Comparison of ENCODE assay signal across 25 mouse cellular contexts in genomic region chr8:126932656-126933055, GRCm38 (mm10). TPM values are rescaled to one million over a fixed set of nuclear protein-coding genes. Genes with fewer than 3 reads are reported as not detected.
A peak's percentile ranks its signal among the peaks of the same experiment; 100 is the strongest.
DNase-seq lines count a peak whose midpoint lies in the region; ATAC-seq and TF ChIP-seq lines count a peak whose summit lies in the region.
"Had no signal": no experiment of that assay in that cellular context is flagged by ENCODE, and none has a peak within 500 bp of the region (broad histone marks: within the 10 kb centered on the region; RNA-seq: fewer than 3 reads in every experiment).

No protein-coding gene starts in this region.

- 68% methylated on average over 1 of the region's 1 CpGs for WGBS in intestine, postnatal 0 days
- WGBS in intestine, embryonic 15.5 days, result 64% methylated on average over 1 of the region's 1 CpGs
- WGBS in olfactory bulb, adult 2 months, result 60% methylated on average over 1 of the region's 1 CpGs

- peak overlapping the region; percentile 23; the same call in 1 of the 2 replicates for H3K27ac ChIP-seq in intestine, postnatal 0 days (ENCODE audit: low read depth, low read length)
- H3K27ac ChIP-seq in intestine, embryonic 15.5 days, result no peak overlapping the region
- peak overlapping the region; percentile 84 for H3K27ac ChIP-seq in ES-E14 (ENCODE audit: insufficient read depth, low read depth, low read length, poor library complexity, severe bottlenecking)
- peak overlapping the region; percentile 61 for H3K27ac ChIP-seq in brown adipose tissue, adult 24 weeks (replicated peaks; ENCODE audit: low read depth, low read length)
- H3K27ac ChIP-seq in olfactory bulb, adult 2 months (ENCODE audit: insufficient read depth, low read depth, low read length), result peak overlapping the region; percentile 40; the same call in 1 of the 2 replicates
- H3K27ac ChIP-seq: embryonic facial prominence, embryonic 13.5 days; hindbrain, embryonic 10.5 days; hindbrain, postnatal 0 days; limb, embryonic 10.5 days; neural tube, embryonic 15.5 days; stomach, embryonic 15.5 days had no signal

- DNase-seq in ES-E14 (ENCODE audit: low read depth, low spot score), result no peak
- no peak for DNase-seq in urinary bladder, adult 18-20 months (ENCODE audit: low spot score in 2 of 2)
- DNase-seq: adrenal gland, adult 2 months; cerebellum, postnatal 10 days; forebrain, postnatal 0 days; kidney, adult 18-20 months; kidney, postnatal 14 days; midbrain, embryonic 14.5 days; thymus, adult 18-20 months; thymus, postnatal 4 days had no signal

- H3K9ac ChIP-seq in intestine, postnatal 0 days (ENCODE audit: low read depth, low read length), result no peak overlapping the region
- no peak overlapping the region for H3K9ac ChIP-seq in intestine, embryonic 15.5 days
- H3K9ac ChIP-seq in ES-E14 (ENCODE audit: insufficient read depth, low read depth, low read length, poor library complexity, severe bottlenecking), result no peak overlapping the region
- H3K9ac ChIP-seq: embryonic facial prominence, embryonic 13.5 days; forebrain, postnatal 0 days; liver, embryonic 14.5 days; neural tube, embryonic 15.5 days; stomach, embryonic 15.5 days had no signal

- TF ChIP-seq CTCF in intestine, postnatal 0 days (IDR thresholded peaks at IDR 0.05; ENCODE audit: low read depth), result no peak
- no peak for TF ChIP-seq CTCF in olfactory bulb, adult 2 months (IDR thresholded peaks at IDR 0.05; ENCODE audit: insufficient read depth, low read depth, low read length)

- no peaks in the 10 kb centered on the region for H3K9me3 ChIP-seq in intestine, postnatal 0 days (ENCODE audit: control insufficient read depth)
- H3K9me3 ChIP-seq in intestine, embryonic 15.5 days, result no peaks in the 10 kb centered on the region
- no peaks in the 10 kb centered on the region for H3K9me3 ChIP-seq in ES-E14 (ENCODE audit: control insufficient read depth, insufficient read depth, low read depth, low read length)
- H3K9me3 ChIP-seq: embryonic facial prominence, embryonic 13.5 days; G1E; hindbrain, embryonic 10.5 days; limb, embryonic 10.5 days; neural tube, embryonic 15.5 days; stomach, embryonic 15.5 days had no signal

- ATAC-seq in intestine, postnatal 0 days, result no peak
- no peak for ATAC-seq in intestine, embryonic 15.5 days
- ATAC-seq in megakaryocyte-erythroid progenitor cell, adult 5-6 weeks (replicated peaks; ENCODE audit: low FRiP score, low TSS enrichment, poor library complexity, severe bottlenecking), result no peak
- ATAC-seq: forebrain, postnatal 0 days; hindbrain, postnatal 0 days; lung, postnatal 0 days had no signal

- H3K4me1 ChIP-seq in intestine, postnatal 0 days (replicated peaks; ENCODE audit: control insufficient read depth, insufficient read depth, low read length), result no peaks in the 10 kb centered on the region
- H3K4me1 ChIP-seq in intestine, embryonic 15.5 days (replicated peaks), result 0 out of 2 replicates have a peak, but pooled peaks cover 2% of the 10 kb centered on the region
- peaks cover 0 to 31% of the 10 kb centered on the region in 2 experiments; a peak in 2 of 4 replicates for H3K4me1 ChIP-seq in ES-E14 (ENCODE audit: control insufficient read depth in 2 of 2, insufficient read depth in 2 of 2, low read length in 2 of 2, poor library complexity in 1 of 2)
- peaks cover 12% of the 10 kb centered on the region for H3K4me1 ChIP-seq in brown adipose tissue, adult 24 weeks (ENCODE audit: control insufficient read depth, insufficient read depth, insufficient read length, low read length)
- H3K4me1 ChIP-seq in olfactory bulb, adult 2 months (ENCODE audit: control insufficient read depth, insufficient read depth, low read length), result 0 out of 2 replicates have a peak, but pooled peaks cover 2% of the 10 kb centered on the region
- H3K4me1 ChIP-seq: embryonic facial prominence, embryonic 13.5 days; hindbrain, embryonic 10.5 days; limb, embryonic 10.5 days; neural tube, embryonic 15.5 days; stomach, embryonic 15.5 days had no signal

- H3K27me3 ChIP-seq in intestine, postnatal 0 days (replicated peaks; ENCODE audit: control insufficient read depth, insufficient read depth, low read length), result no peaks in the 10 kb centered on the region
- no peaks in the 10 kb centered on the region for H3K27me3 ChIP-seq in intestine, embryonic 15.5 days (replicated peaks)
- H3K27me3 ChIP-seq: embryonic facial prominence, embryonic 13.5 days; neural tube, embryonic 15.5 days; stomach, embryonic 15.5 days had no signal

- H3K4me3 ChIP-seq in intestine, postnatal 0 days (ENCODE audit: low read depth, low read length), result no peak overlapping the region
- H3K4me3 ChIP-seq in intestine, embryonic 15.5 days (replicated peaks), result no peak overlapping the region
- no peak overlapping the region for H3K4me3 ChIP-seq in ES-E14 (ENCODE audit: insufficient read depth in 1 of 2, low read depth in 1 of 2, low read length in 2 of 2, poor library complexity in 1 of 2, severe bottlenecking in 1 of 2)
- H3K4me3 ChIP-seq in brown adipose tissue, adult 24 weeks (ENCODE audit: insufficient read depth, low read depth, low read length), result no peak overlapping the region
- no peak overlapping the region for H3K4me3 ChIP-seq in olfactory bulb, adult 2 months (ENCODE audit: insufficient read depth, low read depth, low read length)
- H3K4me3 ChIP-seq: embryonic facial prominence, embryonic 13.5 days; hindbrain, embryonic 10.5 days; layer of hippocampus, adult 2 months; limb, embryonic 10.5 days; neural tube, embryonic 15.5 days; stomach, embryonic 15.5 days had no signal

- in situ Hi-C loops in ES-E14 (cut with MboI; ENCODE audit: low sequenced_read_pairs in 2 of 2, unreplicated experiment in 2 of 2), result no loop called here

- TF ChIP-seq POLR2A in olfactory bulb, adult 2 months (IDR thresholded peaks at IDR 0.05; ENCODE audit: insufficient read depth, low read depth, low read length), result no peak

- no peak overlapping the region for H3K4me2 ChIP-seq in intestine, postnatal 0 days (replicated peaks; ENCODE audit: low read depth)
- H3K4me2 ChIP-seq in intestine, embryonic 15.5 days (replicated peaks), result no peak overlapping the region
- H3K4me2 ChIP-seq: embryonic facial prominence, embryonic 13.5 days; neural tube, embryonic 15.5 days; stomach, embryonic 15.5 days had no signal

- H3K36me3 ChIP-seq in intestine, postnatal 0 days (ENCODE audit: control insufficient read depth, insufficient read depth), result peaks cover 64% of the 10 kb centered on the region
- peaks cover 38% of the 10 kb centered on the region for H3K36me3 ChIP-seq in intestine, embryonic 15.5 days
- H3K36me3 ChIP-seq in ES-E14 (ENCODE audit: control insufficient read depth, insufficient read depth, low read length, poor library complexity, severe bottlenecking), result peaks cover 66% of the 10 kb centered on the region

TF ChIP-seq in ES-E14, 5 proteins besides CTCF, POLR2A, EP300 and RAD21:
- no peak for TF ChIP-seq ZC3H11A (IDR thresholded peaks at IDR 0.05; ENCODE audit: borderline replicate concordance, low read depth, low read length)
- no peak for TF ChIP-seq ZNF384 (IDR thresholded peaks at IDR 0.05; ENCODE audit: low read depth, low read length)
- TF ChIP-seq MAFK (IDR thresholded peaks at IDR 0.05; ENCODE audit: insufficient read depth, low read depth, low read length), result no peak
- no peak; the same call in 1 of the 2 replicates for TF ChIP-seq CHD2 (IDR thresholded peaks at IDR 0.05; ENCODE audit: low read depth, low read length)
- no peak for TF ChIP-seq HCFC1 (IDR thresholded peaks at IDR 0.05; ENCODE audit: borderline replicate concordance, insufficient read depth, low read length)

RNA-seq across cellular contexts. Expression of gene Tomm20, which starts 13.0 kb away (rescaled TPM):
- 278 and 296 TPM in 2 replicates for polyA plus RNA-seq in intestine, postnatal 0 days (2015; fragmentation: Nextera tagmentation; extraction: Ambion mirVana)
- polyA plus RNA-seq in intestine, embryonic 15.5 days (2015; fragmentation: Nextera tagmentation; extraction: Ambion mirVana), result 295 and 300 TPM in 2 replicates
- 815 and 854 TPM in 2 replicates for total RNA-seq in ES-E14 (2012; rRNA removed)
- 149 and 242 TPM in 2 replicates for polyA plus RNA-seq in brown adipose tissue, adult 24 weeks (2012; ENCODE audit: insufficient read depth, insufficient read length, missing spikeins)
- polyA plus RNA-seq in olfactory bulb, adult 2 months (2012; ENCODE audit: insufficient read depth, insufficient read length, low replicate concordance, missing spikeins), result 518 TPM in 1 of 2 replicates, not detected in the other
- total RNA-seq in megakaryocyte-erythroid progenitor cell, adult 5-6 weeks (2014; fragmentation: Nextera tagmentation), result 123 and 130 TPM in 2 replicates
- 313 and 421 TPM in 2 replicates for total RNA-seq in megakaryocyte-erythroid progenitor cell, adult 5-6 weeks (2017)

RNA-seq across cellular contexts. Expression of gene Rbm34, which starts 38.2 kb away (rescaled TPM):
- 25.3 and 29.1 TPM in 2 replicates for polyA plus RNA-seq in intestine, postnatal 0 days (2015; fragmentation: Nextera tagmentation; extraction: Ambion mirVana)
- 24.8 and 30.0 TPM in 2 replicates for polyA plus RNA-seq in intestine, embryonic 15.5 days (2015; fragmentation: Nextera tagmentation; extraction: Ambion mirVana)
- total RNA-seq in ES-E14 (2012; rRNA removed), result 22.4 and 32.5 TPM in 2 replicates
- 7.5 and 13.1 TPM in 2 replicates for polyA plus RNA-seq in brown adipose tissue, adult 24 weeks (2012; ENCODE audit: insufficient read depth, insufficient read length, missing spikeins)
- polyA plus RNA-seq in olfactory bulb, adult 2 months (2012; ENCODE audit: insufficient read depth, insufficient read length, low replicate concordance, missing spikeins), result not detected in 2 replicates
- total RNA-seq in megakaryocyte-erythroid progenitor cell, adult 5-6 weeks (2014; fragmentation: Nextera tagmentation), result 24.4 and 31.7 TPM in 2 replicates
- total RNA-seq in megakaryocyte-erythroid progenitor cell, adult 5-6 weeks (2017), result 67.7 and 71.4 TPM in 2 replicates
